Mouse (Mus musculus) retina, embryonic 14.5 days (tissue): ENCODE measurements around the gene Crtc2.
"Not testable (repeated sequence)": the region's sequence is repeated elsewhere in the genome, so short reads cannot be mapped to it uniquely, and the experiment has no call there.

Experiments used
- DNase-seq: peaks from one replicate; pipeline ENCODE4 v3.0.0-alpha.2; 2015; ENCODE audit warnings: low spot score

Crtc2 gene

DNA sequence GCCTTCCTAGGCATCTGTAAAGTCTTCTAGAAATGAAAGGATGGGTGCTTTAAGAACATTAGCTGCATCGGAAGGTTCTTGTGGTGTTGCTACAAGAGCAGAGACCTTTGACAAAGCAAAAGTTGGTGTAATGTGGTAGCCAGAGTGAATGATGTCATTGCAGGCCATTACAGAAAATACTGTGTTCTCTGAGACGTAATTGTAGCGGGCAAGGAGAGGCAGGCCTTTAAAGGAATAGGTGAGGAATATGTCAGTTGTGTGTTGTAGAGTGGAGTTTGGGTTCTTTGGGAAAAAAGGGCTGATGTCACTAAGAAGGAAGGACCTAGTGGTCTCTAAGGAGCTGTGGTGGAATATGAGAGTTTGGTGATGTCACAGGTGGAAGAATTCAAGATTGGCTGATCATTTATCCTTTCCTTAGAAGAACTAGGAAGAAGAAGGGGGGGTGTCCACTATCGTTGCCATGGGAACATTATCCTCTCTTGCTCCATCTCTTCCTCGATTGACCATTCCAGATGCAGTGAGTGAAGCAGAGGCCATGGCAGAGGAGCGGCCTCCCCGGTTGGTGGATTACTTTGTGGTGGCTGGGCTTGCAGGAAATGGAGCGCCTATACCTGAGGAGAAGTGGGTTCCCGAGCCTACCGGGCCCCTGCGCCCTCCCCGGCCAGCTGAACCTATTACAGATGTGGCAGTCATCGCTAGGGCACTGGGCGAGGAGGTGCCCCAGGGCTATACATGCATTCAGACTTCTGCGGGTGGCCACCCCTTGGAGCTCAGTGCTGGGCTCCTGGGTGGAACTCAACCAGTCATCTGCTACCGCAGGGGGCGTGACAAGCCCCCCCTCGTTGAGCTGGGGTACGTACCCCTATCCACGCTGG, 13.2 kb downstream of the Crtc2 start:
- no peak for DNase-seq

DNA sequence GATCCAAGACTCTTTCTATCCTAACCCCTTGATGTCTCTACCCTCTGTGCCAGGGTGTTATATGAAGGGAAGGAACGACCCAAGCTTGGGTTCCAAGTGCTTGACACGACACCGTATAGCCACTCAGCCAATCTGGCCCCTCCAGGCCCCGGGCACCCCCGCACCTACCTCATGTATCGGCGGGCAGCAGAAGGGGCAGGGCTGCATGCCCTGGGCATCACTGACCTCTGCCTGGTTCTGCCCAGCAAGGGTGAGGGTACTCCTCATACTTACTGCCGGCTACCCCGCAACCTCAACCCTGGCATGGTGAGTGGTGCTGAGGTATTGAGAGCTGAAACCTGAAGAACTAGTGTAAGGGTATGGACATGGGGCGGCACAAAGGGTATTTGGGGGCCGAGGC, 14.2 kb downstream of the Crtc2 start:
- DNase-seq: no peak

DNA sequence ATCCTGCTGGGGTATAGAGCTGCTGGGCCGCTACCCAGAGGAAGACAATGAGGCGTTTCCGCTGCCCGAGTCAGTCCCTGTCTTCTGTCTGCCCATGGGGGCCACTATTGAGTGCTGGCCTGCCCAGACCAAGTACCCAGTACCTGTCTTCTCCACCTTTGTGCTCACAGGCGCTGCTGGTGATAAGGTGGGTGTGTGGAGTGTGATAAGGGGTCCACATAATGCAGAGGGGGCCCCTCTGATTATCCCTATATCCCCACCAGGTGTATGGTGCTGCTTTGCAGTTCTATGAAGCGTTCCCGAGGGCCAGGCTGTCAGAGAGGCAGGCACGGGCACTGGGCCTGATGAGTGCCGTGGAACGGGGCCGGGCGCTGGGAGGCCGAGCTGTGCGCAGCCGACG, 15.0 kb downstream of the Crtc2 start:
- no peak for DNase-seq

DNA sequence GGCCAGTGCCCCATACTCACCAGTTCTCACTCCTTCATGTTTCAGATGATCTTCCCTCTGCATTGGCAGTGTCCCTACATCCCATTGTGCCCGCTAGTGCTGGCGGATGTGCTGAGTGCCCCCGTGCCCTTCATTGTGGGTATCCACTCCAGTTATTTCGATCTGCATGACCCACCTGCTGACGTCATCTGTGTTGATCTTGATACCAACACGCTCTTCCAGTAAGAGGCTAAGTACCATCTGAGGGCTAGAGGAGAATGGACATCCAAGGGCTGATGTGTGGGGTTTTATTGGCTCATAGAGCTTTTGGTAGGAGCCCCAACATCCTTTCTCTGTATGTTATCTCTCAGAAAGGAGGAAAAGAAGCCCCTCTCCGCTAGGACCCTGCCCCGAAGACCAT, 16.8 kb downstream of the Crtc2 start:
- no peak for DNase-seq

DNA sequence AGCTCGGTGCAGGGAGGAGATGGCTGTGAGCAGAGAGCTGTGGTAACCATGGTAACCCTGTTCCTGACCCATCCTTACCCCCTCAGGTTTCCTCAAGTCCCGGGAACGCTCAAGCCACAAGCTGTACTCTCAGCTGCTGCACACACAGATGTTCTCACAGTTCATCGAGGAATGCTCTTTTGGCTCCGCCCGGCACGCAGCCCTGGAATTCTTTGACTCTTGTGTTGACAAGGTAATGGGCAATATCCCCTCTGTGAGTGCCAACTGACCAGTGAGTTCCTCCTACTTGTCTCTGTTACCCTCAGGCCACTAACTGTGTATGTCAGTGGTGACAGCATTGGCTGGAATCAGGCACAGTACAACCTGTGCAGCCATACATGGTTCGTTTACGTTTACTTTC, 18.2 kb downstream of the Crtc2 start:
- DNase-seq: no peak

DNA sequence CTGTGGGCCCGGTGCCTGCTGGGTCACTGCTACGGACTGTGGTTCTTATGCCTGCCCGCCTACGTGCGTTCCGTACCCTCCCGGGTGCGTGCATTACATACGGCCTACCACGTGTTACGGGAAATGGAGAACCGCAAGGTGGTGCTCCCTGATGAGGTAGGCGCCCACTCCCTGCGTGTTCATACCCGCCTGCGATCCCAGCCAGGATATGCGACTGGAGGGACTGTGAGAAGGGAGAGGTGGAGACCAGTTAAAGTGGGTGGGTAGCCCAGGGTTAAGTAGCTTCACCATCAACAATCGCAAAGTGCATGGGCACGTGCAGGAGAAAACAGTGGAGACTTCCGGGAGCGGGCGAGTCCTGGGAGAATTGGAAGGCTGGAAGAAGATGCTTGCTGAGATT, 19.9 kb downstream of the Crtc2 start:
- no peak for DNase-seq

DNA sequence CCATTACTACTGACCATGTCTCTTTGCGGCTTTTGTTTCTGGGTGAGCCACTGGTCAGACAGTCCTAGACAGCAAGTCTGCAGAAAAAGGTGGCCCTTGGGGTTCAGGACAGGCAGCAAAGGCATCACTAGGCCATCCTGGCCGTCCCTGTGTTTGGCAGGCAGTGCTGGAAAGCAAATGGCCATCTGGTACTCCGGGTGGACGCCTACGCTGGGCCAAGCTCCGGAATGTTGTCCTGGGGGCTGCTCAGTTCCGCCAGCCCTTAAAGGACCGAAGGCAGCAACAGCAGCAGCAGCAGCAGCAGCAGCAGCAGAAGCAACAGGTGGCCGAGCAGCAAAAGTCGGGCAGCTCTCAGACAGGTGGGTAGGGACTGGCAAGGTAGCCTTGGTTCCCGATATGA, 21.3 kb downstream of the Crtc2 start:
- no peak for DNase-seq

DNA sequence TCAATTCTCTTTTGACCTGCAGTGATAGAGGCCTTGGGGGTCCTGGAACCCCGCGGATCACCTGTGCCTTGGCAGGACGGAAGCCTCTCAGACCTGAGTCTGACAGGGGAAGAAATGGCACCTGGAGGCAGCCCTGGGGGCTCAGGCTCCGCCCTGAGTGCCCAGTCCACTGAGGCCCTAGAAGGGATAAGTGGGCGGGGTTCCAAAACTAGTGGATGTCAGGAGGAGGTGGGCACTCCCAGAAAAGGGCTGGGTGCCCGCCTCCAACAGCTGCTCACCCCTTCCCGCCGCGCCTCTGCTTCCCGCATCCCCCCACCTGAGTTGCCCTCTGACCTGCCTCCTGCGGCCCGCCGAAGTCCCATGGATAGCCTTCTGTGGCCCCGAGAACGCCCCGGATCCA, 22.9 kb downstream of the Crtc2 start:
- DNase-seq: no peak

DNA sequence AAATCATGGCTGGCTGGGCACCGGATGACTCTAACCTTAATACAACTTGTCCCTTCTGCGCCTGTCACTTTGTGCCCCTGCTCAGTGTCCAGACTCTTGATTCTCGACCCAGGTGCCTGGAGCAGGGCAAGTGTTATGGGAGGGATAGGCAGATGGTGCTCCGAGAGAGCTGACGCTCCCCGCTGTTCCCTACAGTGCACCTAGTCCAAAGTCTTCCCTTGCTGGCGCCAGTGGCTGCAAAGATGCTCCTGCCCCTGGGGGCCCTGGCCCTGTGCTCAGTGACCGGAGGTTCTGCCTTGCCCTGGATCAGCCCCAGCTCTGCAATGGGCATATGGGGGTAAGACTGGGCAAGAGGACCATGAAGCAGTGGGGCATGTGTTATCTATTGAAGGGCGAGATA, 23.8 kb downstream of the Crtc2 start:
- no peak for DNase-seq

DNA sequence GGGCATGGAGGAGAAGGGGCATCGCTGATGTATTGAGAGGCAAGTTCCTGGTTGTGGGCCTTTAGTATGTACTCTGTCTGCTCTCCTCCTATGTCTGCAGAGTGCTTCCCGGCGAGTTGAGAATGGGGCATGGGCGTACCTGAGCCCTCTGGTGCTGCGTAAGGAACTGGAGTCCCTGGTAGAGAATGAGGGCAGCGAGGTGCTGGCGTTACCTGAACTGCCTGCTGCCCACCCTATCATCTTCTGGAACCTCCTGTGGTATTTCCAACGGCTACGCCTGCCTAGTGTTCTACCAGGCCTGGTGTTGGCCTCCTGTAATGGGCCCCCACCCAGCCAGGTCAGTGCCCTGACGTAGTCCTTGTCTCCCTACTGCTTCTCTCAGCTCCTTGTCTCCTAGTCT, 24.2 kb downstream of the Crtc2 start:
- DNase-seq: no peak

DNA sequence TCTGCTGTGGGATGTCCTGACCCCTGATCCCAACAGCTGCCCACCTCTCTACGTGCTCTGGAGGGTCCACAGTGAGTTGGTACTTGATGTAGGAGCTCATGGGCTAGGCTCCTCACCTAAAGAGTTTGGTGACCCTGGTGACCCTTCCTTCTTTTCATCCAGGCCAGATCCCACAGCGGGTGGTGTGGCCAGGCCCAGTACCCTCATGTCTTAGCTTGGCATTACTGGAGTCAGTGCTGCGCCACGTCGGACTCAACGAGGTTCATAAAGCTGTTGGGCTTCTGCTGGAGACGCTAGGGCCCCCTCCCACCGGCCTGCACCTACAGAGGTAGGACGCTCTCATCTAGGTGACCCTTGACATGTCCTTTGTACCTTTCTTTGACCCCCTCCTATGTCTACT, 25.3 kb downstream of the Crtc2 start:
- DNase-seq: no peak

DNA sequence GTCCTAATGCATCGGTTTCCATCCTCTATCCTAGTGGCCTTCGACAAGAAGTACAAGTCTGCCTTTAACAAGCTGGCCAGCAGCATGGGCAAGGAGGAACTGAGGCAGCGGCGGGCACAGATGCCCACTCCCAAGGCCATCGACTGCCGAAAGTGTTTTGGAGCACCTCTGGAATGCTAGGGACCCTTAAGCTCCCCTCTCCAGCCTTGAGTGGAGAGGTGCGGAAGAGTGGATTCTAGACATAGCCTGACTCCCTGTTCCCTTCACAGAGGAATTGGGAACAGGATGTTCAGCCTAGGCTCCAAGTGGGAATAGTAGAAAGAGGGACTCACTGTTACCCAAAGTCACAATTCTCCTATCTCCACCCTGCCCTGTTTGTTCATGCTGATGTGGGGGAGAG, 25.8 kb downstream of the Crtc2 start:
- DNase-seq: no peak

DNA sequence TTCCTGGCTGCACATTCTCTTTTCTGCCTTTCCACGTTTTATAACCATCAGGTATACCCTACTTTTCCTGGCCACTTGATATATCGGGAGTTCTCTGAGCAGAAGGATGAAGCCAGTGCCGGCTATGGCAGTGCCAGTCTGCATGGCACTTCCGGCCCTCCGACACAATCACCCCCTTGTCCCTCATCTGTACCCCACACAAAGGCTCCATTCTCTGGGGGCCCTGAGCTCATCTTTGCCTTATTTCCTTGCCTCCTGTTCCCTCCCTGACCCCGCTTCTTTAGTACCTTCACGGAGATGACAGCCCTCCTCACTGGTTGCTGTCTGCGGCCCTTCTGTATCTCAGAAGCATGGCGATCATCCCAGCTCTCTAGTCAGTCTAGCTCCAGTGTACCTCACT, 26.7 kb downstream of the Crtc2 start:
- no peak for DNase-seq

DNA sequence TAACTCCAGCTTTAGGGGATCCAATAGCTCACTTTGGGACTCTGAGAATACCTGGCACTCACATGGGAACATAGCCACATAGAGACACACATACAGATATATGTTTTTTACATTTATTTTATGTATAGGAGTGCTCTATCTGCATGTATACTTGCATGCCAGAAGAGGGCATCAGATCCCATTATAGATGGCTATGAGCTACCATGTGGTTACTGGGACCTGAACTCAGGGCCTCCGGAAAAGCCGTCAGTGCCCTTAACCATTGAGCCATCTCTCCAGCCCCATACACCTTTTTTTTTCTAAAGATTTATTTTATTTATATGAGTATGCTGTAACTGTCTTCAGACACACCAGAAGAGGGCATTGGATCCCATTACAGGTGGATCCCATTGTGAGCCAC, 30.2 kb downstream of the Crtc2 start:
- no peak for DNase-seq

DNA sequence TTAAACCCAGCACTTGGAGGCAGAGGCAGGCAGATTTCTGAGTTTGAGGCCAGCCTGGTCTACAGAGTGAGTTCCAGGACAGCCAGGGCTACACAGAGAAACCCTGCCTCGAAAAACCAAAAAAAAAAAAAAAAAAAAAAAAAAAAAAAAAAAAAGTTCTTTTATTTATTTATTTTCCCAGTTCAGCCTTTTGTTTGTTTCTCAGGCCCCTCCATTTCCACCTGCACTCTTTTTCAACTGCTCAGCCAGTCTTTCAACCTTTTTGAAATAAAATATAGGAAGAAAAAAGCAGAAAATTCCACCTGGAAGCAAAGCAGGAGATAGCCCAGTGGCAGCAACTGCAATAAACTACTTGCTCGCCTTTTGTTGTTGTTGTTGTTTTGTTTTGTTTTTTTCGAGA, 35.4 kb downstream of the Crtc2 start:
- not testable (repeated sequence) for DNase-seq

DNA sequence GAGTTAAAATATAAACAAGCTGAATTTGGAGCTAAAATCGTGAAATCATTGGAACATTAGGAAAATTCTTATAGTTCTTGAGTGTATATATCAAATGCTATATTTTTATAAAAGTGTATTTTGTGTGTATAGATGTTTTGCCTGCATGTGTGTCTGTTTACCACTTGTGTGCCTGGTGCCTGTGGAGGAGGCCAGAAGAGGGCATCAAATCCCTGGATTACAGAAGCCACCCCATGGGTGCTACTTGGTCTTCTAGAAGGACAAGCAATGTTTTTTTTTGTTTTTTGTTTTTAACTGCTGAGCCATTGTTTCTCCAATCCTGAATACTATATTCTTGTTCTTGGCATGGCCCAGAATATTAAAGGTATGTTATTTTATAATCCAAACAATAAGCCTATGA, 36.6 kb downstream of the Crtc2 start:
- DNase-seq: no peak

DNA sequence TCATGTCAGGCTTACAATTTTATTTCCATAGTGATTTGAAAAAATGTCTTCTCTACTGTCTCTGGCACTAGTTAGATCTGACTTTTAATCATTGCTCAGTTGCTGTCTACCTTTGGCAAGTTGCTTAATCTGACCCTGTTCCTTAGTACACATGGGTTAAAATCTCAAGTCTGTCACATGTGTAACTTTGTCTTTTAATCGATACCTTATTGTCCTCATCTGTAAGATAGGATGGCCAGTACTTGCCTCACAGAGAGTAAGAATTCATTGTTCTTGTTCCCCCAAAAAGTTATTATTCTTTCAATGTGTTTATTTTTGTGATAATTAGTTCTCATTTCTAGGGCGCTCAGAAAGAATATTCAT, 38.0 kb downstream of the Crtc2 start:
- DNase-seq: no peak

DNA sequence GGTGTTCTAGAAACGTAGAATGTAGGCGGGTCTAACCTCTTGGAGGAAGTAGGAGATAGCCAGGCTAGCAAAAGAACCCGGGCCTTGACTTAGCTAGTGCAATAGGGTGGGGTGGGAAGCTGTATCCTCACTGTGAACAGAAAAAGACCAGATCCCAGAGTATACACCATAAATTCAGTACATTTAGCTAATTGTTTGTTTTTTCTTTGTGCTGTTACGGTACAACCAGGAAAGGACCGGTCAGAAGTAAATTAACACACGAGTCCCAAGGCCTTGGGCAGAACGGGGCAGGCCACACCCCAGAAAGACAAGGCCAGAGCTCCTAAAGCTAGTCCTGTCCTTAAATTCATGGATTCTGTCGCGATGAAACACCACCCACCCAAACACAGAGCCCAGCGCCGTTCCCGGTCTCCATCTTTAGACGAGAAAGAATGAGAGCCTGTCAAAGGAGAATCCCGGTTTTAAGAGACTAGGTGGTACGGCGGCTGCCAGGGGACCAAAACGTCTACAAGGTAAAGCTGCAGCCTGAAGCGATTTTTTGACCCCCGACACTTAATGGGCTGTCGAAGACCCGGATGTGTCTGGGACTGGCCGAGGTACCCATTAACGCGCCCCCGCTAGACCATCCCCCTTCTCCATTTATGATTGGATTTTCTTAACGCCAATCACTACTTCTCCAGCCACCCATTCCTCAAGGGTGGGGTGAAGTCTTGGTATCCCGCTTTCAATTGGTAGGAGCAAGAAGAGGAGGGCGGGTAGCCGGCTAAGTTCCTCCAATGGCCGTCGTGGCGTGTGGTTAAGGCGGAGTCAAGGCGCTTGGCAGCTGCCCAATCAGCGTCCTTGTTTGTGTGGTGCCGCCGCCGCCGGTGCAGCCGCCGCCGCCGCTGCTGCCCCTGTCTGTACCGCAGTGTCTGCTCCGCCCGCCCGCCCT, 38.6 kb downstream of the Crtc2 start, which contains the start of gene Gatad2b:
Gene Gatad2b, plus strand, starts transcription at position 834 of the 931 bp plus-strand sequence.
- peak; percentile 100 for DNase-seq

DNA sequence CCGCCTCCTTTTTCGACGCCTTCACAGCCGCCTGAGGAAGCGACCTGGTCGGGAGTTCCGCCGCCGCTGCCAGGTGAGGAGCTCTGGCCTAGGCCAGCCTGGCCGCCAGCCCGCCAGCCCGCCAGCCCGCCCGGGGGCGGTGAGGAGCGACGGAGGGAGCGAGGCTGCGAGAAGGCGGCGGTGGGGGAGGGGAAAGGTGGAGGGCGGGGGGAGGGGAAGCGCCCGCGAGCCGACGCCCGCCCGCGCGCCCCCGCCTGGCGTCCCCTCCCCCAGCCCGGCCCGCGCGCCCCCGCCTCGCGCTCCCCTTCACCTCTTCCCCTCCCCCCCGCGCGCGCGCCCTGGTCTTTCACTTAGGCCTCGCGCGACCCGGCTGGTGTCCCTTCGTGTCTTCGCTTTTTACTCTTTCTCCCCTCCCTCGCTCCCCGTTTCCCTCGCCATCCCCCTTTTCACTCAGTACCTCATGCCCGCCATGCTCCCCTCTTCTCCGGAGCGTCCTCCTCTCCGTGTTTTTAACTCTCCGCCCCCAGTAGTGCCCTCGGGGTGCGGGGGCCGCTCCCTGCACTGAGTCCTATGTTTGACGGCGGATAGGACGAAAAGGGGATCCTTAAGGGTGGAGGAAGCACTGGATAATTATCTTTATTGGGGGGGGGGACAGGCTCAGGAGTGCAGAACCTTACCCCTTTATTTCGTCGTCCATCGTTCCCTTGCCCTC, 39.5 kb downstream of the Crtc2 start:
- peak; percentile 79 for DNase-seq

DNA sequence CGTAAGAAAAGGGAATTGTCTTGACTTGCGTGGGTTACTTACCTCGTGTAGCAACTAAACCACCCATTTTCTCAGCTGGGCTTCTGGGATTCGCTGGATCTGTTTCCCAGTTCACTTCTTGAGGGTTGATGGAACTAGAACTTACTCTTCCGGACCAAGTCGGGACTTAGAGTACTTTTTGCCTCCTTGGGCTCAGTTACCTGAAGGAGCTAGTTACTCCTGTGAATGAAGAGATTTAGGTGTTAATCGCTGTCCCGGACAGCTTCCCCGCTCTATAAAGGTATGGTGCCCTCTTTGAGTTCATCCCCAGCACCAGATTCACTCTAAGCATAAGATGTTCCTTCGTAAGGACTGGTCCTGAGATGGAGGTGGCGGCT, 40.1 kb downstream of the Crtc2 start:
- DNase-seq: peak; percentile 27

DNA sequence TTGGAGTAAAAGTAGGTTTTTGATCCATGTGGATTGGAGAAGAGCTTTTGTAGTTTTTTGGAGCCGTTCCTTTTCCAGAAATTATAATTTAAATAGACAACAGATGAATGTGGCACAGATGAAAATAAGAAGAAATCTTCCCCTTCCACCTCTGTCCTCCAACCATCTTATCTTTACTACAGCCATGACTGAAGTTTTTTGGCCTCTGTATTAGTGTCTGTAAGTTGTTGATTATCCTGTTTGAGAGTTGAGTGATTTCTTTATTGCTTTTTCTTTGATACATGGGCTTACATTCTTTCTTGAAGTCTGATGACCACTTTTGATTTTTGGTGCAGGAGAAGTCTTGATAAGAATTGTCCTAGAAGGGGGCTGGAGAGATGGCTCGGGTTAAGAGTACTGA, 40.7 kb downstream of the Crtc2 start:
- no peak for DNase-seq

DNA sequence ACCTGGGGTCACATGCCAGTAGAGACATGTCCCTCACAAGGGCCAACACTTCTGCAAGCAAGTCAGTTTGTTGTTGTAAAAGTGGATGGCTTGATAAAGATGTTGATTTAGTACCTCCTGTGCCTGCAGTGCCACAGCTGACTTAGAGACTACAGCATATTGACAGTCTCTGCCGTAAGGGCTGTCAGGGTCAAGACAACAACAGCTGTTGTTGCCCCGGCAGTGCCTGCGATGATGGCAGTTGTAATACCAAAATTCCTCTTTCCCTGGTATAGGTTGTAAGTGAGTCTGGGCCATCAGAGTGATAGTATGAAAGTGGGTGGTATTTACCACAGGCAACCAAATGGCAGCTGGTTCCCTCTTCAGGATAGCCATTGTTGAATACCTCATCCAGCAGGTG, 51.8 kb downstream of the Crtc2 start:
- no peak for DNase-seq

DNA sequence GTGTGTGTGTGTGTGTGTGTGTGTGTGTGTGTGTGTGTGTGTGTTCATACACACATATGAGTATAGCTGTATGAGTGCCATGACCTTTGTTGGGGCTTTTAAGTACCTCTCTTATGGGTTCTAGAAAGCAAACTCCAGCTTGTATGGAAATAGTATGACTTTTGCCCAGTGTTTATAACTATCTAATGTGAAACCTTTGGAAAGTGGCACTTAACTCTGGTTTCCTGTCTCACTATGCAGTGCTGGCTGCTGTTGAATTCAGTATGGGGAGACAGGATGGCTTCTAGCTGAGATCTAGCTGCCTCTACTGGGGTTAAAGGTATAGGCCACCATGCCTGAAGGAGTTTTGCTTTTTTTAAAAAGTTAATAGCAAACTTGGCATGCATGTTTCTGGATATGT, 55.6 kb downstream of the Crtc2 start:
- DNase-seq: no peak
